Mouse (Mus musculus): ENCODE results near the gene Poln.

Poln gene

GRCm38 (mm10) chr5:33999466-34000090, 169.7 kb downstream of the Poln start:
- in situ Hi-C loops (cut with MboI; ENCODE audit: low pct_unique_long_range_greater_than_20kb in 1 of 2, low sequenced_read_pairs in 2 of 2, unreplicated experiment in 1 of 2), result no loop called here

GRCm38 (mm10) chr5:33998505-33998877, 170.8 kb downstream of the Poln start:
- in situ Hi-C loops (cut with MboI; ENCODE audit: low pct_unique_long_range_greater_than_20kb in 1 of 2, low sequenced_read_pairs in 2 of 2, unreplicated experiment in 1 of 2), result no loop called here

- in situ Hi-C loops (cut with MboI; ENCODE audit: low pct_unique_long_range_greater_than_20kb in 1 of 2, low sequenced_read_pairs in 2 of 2, unreplicated experiment in 1 of 2), result no loop called here
These were observed 171.3 kb downstream of the Poln start for GRCm38 (mm10) chr5:33997829-33998504.

GRCm38 (mm10) chr5:33997051-33997741, 172.1 kb downstream of the Poln start:
- in situ Hi-C loops (cut with MboI; ENCODE audit: low pct_unique_long_range_greater_than_20kb in 1 of 2, low sequenced_read_pairs in 2 of 2, unreplicated experiment in 1 of 2), result no loop called here

GRCm38 (mm10) chr5:33996694-33997045, 172.6 kb downstream of the Poln start:
- in situ Hi-C loops (cut with MboI; ENCODE audit: low pct_unique_long_range_greater_than_20kb in 1 of 2, low sequenced_read_pairs in 2 of 2, unreplicated experiment in 1 of 2), result no loop called here

- in situ Hi-C loops (cut with MboI; ENCODE audit: low pct_unique_long_range_greater_than_20kb in 1 of 2, low sequenced_read_pairs in 2 of 2, unreplicated experiment in 1 of 2), result no loop called here
These were observed 173.2 kb downstream of the Poln start, which contains the start of gene Nat8l for GRCm38 (mm10) chr5:33995843-33996693. TSS of gene Nat8l (plus strand) at chr5:33995984.

GRCm38 (mm10) chr5:33994671-33995625, 174.3 kb downstream of the Poln start:
- in situ Hi-C loops (cut with MboI; ENCODE audit: low pct_unique_long_range_greater_than_20kb in 1 of 2, low sequenced_read_pairs in 2 of 2, unreplicated experiment in 1 of 2), result no loop called here

- in situ Hi-C loops (cut with MboI; ENCODE audit: low pct_unique_long_range_greater_than_20kb in 1 of 2, low sequenced_read_pairs in 2 of 2, unreplicated experiment in 1 of 2), result no loop called here
These were observed 185.7 kb downstream of the Poln start, which contains the start of gene Gm1673 for GRCm38 (mm10) chr5:33983309-33984121. TSS of gene Gm1673 (plus strand) at chr5:33983433.

GRCm38 (mm10) chr5:33982731-33983259, 186.5 kb downstream of the Poln start:
- in situ Hi-C loops (cut with MboI; ENCODE audit: low pct_unique_long_range_greater_than_20kb in 1 of 2, low sequenced_read_pairs in 2 of 2, unreplicated experiment in 1 of 2), result no loop called here

- in situ Hi-C loops (cut with MboI; ENCODE audit: low pct_unique_long_range_greater_than_20kb in 1 of 2, low sequenced_read_pairs in 2 of 2, unreplicated experiment in 1 of 2), result no loop called here
These were observed 193.0 kb downstream of the Poln start for GRCm38 (mm10) chr5:33976267-33976666.

GRCm38 (mm10) chr5:33974736-33975135, 194.5 kb downstream of the Poln start:
- in situ Hi-C loops (cut with MboI; ENCODE audit: low pct_unique_long_range_greater_than_20kb in 1 of 2, low sequenced_read_pairs in 2 of 2, unreplicated experiment in 1 of 2), result no loop called here

GRCm38 (mm10) chr5:33959382-33959781, 209.9 kb downstream of the Poln start:
- in situ Hi-C loops (cut with MboI; ENCODE audit: low pct_unique_long_range_greater_than_20kb in 1 of 2, low sequenced_read_pairs in 2 of 2, unreplicated experiment in 1 of 2), result no loop called here

Data from mouse embryonic stem cell (cell line).